Mouse (Mus musculus) C2C12 (cell line): ENCODE measurements around the gene Wnt1.

ENCODE experiments used
- CEBPB ChIP-seq: IDR thresholded peaks from one replicate; pipeline ENCODE4 v1.6.1; 2011; ENCODE audit warnings: low read depth, mild to moderate bottlenecking, control low read depth, moderate library complexity
- CTCF ChIP-seq: IDR thresholded peaks from one replicate; pipeline ENCODE4 v1.5.1; 2011; ENCODE audit not compliant: control insufficient read depth, insufficient read depth, insufficient read length
- FOSL1 ChIP-seq: IDR thresholded peaks from one replicate; pipeline ENCODE4 v1.8.0; 2011; ENCODE audit warnings: mild to moderate bottlenecking, low read length; ENCODE audit not compliant: poor library complexity, insufficient read depth, severe bottlenecking
- MAX ChIP-seq: IDR thresholded peaks from one replicate; pipeline ENCODE4 v1.6.1; 2011; ENCODE audit warnings: mild to moderate bottlenecking, control low read depth
- MYOG ChIP-seq: IDR thresholded peaks from one replicate; pipeline ENCODE4 v1.6.1; 2011; ENCODE audit not compliant: control insufficient read depth, insufficient read length; ENCODE audit errors: extremely low read depth
- USF1 ChIP-seq: IDR thresholded peaks from one replicate; pipeline ENCODE4 v1.6.1; 2011; ENCODE audit warnings: low read depth, mild to moderate bottlenecking, control low read depth, moderate library complexity

DNA sequence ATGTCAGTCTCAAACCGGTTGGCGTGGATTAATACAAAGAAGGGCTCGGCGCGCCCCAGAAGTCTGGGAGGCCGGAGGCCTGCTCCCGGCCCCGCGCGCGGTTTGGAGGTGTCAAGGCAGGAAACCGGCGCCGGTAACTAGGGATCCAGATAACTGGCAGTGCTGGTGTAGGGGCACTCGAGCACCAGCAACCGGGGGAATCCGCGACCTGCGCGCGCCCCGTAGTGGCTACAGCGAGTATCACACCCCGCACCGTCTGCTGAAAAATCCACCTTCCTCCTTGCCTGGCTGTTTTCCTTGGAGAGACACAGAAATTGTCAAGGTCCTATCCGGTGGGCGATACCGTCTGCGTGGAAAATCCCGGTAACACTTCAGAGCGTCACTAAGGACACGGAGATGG, 14.4 kb downstream of the Wnt1 start:
- no peak for TF ChIP-seq FOSL1
- TF ChIP-seq CTCF, result peak; percentile 96
- TF ChIP-seq MYOG, result no peak
- no peak for TF ChIP-seq USF1
- no peak for TF ChIP-seq MAX
- TF ChIP-seq CEBPB, result no peak
